Mouse (Mus musculus) left cerebral cortex, postnatal 36 days (tissue): ENCODE measurements around the gene Erbb4. TPM values are rescaled to one million over a fixed set of nuclear protein-coding genes. Genes with fewer than 3 reads are reported as not detected.

Experiments used
- DNase-seq, 2 experiments: peaks; one replicate each; pipeline ENCODE4 v3.0.0; 2021 to 2022; ENCODE audit warnings: low spot score in 2 of 2, mixed read lengths in 1 of 2
- intact Hi-C: fragments of 180-260 bp; cut with DNase I; formaldehyde crosslinking; loops from one replicate; pipeline ENCODE4 v1.15.1; 2025
- total RNA-seq, 2 experiments: library from RNA; stranded (reverse); gene quantifications; 2 replicates each; pipeline ENCODE4 v1.2.3; 2021

Erbb4 gene
- 10 to 100 TPM; 54.6 to 64.0 TPM for total RNA-seq

GRCm38 (mm10) chr1:69107485-69108158, at the start of gene Erbb4:
Gene Erbb4 (minus strand): TSS chr1:69108059.
- intact Hi-C loops = no loop called here
- peak; percentile 17 to 26 for DNase-seq

- intact Hi-C loops = no loop called here
- no peak for DNase-seq
These were observed 49.5 kb upstream of the Erbb4 start for GRCm38 (mm10) chr1:69157346-69157745.

- intact Hi-C loops = no loop called here
- no peak for DNase-seq
These were observed 33.5 kb upstream of the Erbb4 start for GRCm38 (mm10) chr1:69141341-69141740.

GRCm38 (mm10) chr1:69139519-69139868, 31.6 kb upstream of the Erbb4 start:
- DNase-seq = no peak
- intact Hi-C loops = loop anchor here (2.0 to 10.0 kb wide), 4 partner anchors 1033 to 1955 kb away; no protein-coding TSS in a partner anchor

- intact Hi-C loops = loop anchor here (2.0 to 10.0 kb wide), 4 partner anchors 1032 to 1954 kb away; no protein-coding TSS in a partner anchor
- DNase-seq = peak; percentile 18 to 42
These were observed 31.1 kb upstream of the Erbb4 start for GRCm38 (mm10) chr1:69138856-69139518.

- intact Hi-C loops = no loop called here
- no peak for DNase-seq
These were observed 16.4 kb upstream of the Erbb4 start for GRCm38 (mm10) chr1:69124147-69124848.

GRCm38 (mm10) chr1:69118249-69118938, 10.5 kb upstream of the Erbb4 start:
- intact Hi-C loops = loop anchor here (5.0 kb wide), 1 partner anchor 1011 kb away; no protein-coding TSS in a partner anchor
- no peak for DNase-seq

- peak; percentile 11 to 28 for DNase-seq
- intact Hi-C loops = no loop called here
These were observed 483 bp upstream of the Erbb4 start for GRCm38 (mm10) chr1:69108159-69108925.

GRCm38 (mm10) chr1:69106937-69107461, 860 bp downstream of the Erbb4 start:
- peak; percentile 17 to 40 for DNase-seq
- intact Hi-C loops = no loop called here

GRCm38 (mm10) chr1:69106322-69106761, 1.5 kb downstream of the Erbb4 start:
- intact Hi-C loops = no loop called here
- DNase-seq = peak; percentile 16 to 20

- peak; percentile 23 to 25 for DNase-seq
- intact Hi-C loops = no loop called here
These were observed 2.2 kb downstream of the Erbb4 start for GRCm38 (mm10) chr1:69105493-69106321.

- no peak for DNase-seq
- intact Hi-C loops = no loop called here
These were observed 2.8 kb downstream of the Erbb4 start for GRCm38 (mm10) chr1:69105096-69105492.

GRCm38 (mm10) chr1:69103211-69103706, 4.6 kb downstream of the Erbb4 start:
- intact Hi-C loops = no loop called here
- DNase-seq = no peak

- intact Hi-C loops = no loop called here
- no peak for DNase-seq
These were observed 6.2 kb downstream of the Erbb4 start for GRCm38 (mm10) chr1:69101670-69102069.

GRCm38 (mm10) chr1:69093052-69093451, 14.8 kb downstream of the Erbb4 start:
- DNase-seq = no peak
- intact Hi-C loops = no loop called here

GRCm38 (mm10) chr1:69089331-69089730, 18.5 kb downstream of the Erbb4 start:
- intact Hi-C loops = no loop called here
- no peak for DNase-seq

GRCm38 (mm10) chr1:69085753-69086152, 22.1 kb downstream of the Erbb4 start:
- DNase-seq = no peak
- intact Hi-C loops = no loop called here

GRCm38 (mm10) chr1:69048918-69049317, 58.9 kb downstream of the Erbb4 start:
- DNase-seq = no peak
- intact Hi-C loops = no loop called here
